Mouse (Mus musculus): ENCODE measurements around the gene Atp6v0e. TPM values are rescaled to one million over a fixed set of nuclear protein-coding genes. Genes with fewer than 3 reads are reported as not detected.

The Atp6v0e gene
- polyA plus RNA-seq, 1 experiment from 2014 or later, result 216 TPM

DNA sequence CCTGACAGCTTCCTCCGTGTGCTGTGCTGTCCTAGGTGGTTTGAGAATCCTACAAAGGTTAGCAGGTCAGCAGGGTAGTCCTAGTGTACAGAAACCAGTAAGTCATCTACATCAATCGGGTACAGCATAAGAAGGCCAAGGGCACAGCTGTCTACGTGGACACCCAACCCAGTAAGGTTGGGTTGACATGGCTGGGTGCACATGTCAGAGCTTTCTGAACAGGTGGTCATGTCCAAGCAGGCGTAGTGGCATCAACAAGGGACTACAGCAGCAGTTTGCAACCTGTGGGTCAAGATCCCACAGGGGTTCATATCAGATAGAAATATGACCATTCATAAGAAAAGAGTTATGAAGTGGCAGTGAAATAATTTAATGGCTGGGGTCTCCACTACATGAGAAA is 2.6 kb downstream of the Atp6v0e start:
- whole genome bisulfite sequencing, result 86% methylated on average over 4 of the region's 4 CpGs
- Histone ChIP-seq H3K9me3 (ENCODE audit: control insufficient read depth, low read length) (peaks cover 4% of the 10 kb centered on the region; the same call in 1 of the 2 replicates), H3K27me3 (replicated peaks; ENCODE audit: control insufficient read depth, insufficient read depth, low read length) (no peaks in the 10 kb centered on the region), H3K4me1 (replicated peaks; ENCODE audit: control insufficient read depth, insufficient read depth, low read length) (no peaks in the 10 kb centered on the region; the same call in 1 of the 2 replicates), H3K27ac (ENCODE audit: low read depth) (no peak overlapping the region), H3K9ac (ENCODE audit: low read length) (no peak overlapping the region), H3K4me3 (ENCODE audit: low read depth, low read length) (no peak overlapping the region), H3K4me2 (ENCODE audit: low read length) (no peak overlapping the region), H3K36me3 (ENCODE audit: control insufficient read depth, insufficient read depth, low read length) (no peaks in the 10 kb centered on the region)
- ATAC-seq (replicated peaks; ENCODE audit: low FRiP score, low TSS enrichment, low read depth), result no peak
- DNase-seq (ENCODE audit: low spot score), result no peak

DNA sequence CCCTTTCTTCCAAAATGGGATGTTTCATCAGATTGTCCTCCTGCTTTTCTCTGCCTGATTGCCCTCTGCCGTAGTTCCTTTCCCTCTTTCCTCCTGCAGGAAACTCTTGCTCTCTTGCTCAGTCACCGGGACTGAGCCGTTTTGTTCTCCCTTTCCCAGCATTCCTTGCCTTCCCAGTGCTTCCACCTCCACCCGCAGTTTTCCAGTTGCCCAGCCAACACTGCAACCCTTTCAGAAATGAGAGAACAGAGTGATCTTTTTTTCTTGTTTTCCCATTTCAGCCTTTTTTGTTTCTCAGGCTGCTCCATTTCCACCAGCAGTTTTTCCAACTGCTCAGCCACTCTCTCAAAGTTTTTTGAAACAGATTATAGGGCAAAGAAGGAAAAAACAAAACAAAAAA is 8.2 kb downstream of the Atp6v0e start:
- Histone ChIP-seq H3K27me3 (replicated peaks; ENCODE audit: control insufficient read depth, insufficient read depth, low read length) (0 out of 2 replicates have a peak, but pooled peaks cover 3% of the 10 kb centered on the region), H3K9me3 (ENCODE audit: control insufficient read depth, low read length) (peaks cover 4% of the 10 kb centered on the region; the same call in 1 of the 2 replicates), H3K9ac (ENCODE audit: low read length) (no peak overlapping the region), H3K4me3 (ENCODE audit: low read depth, low read length) (no peak overlapping the region), H3K4me1 (replicated peaks; ENCODE audit: control insufficient read depth, insufficient read depth, low read length) (peaks cover 3% of the 10 kb centered on the region; the same call in 1 of the 2 replicates), H3K27ac (ENCODE audit: low read depth) (no peak overlapping the region), H3K36me3 (ENCODE audit: control insufficient read depth, insufficient read depth, low read length) (no peaks in the 10 kb centered on the region), H3K4me2 (ENCODE audit: low read length) (no peak overlapping the region)
- ATAC-seq (replicated peaks; ENCODE audit: low FRiP score, low TSS enrichment, low read depth), result no peak
- WGBS, result 53% methylated on average over 4 of the region's 4 CpGs
- DNase-seq (ENCODE audit: low spot score), result no peak

DNA sequence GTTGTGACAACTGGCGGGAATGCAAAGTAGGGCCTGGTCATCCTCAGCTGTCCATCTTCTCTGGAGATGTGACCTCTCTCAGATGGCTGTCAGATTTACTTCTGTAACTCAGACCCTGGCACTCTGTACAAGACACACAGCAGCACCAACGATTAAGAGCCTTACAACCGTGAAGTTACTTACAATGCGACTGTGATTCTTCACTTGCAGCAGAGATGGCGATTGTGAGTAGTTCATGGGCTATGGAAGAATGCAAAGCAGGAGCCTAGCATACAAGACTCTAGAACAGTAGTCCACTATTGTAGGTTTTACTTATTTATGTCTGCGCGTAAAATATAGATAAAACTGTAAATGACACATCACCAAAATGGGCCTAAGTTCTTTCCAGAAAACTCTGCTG is 12.8 kb downstream of the Atp6v0e start:
- DNase-seq (ENCODE audit: low spot score) (no peak), ATAC-seq (replicated peaks; ENCODE audit: low FRiP score, low TSS enrichment, low read depth) (peak; percentile 18; the same call in 1 of the 2 replicates)
- H3K9ac ChIP-seq (ENCODE audit: low read length), result peak overlapping the region; percentile 80
- 24% methylated on average over 7 of the region's 7 CpGs for WGBS
- H3K4me1 ChIP-seq (replicated peaks; ENCODE audit: control insufficient read depth, insufficient read depth, low read length), result peaks cover 12% of the 10 kb centered on the region
- H3K27me3 ChIP-seq (replicated peaks; ENCODE audit: control insufficient read depth, insufficient read depth, low read length), result 0 out of 2 replicates have a peak, but pooled peaks cover 3% of the 10 kb centered on the region
- H3K4me2 ChIP-seq (ENCODE audit: low read length), result peak overlapping the region; percentile 77
- H3K27ac ChIP-seq (ENCODE audit: low read depth), result 0 out of 2 replicates have a peak overlapping the region, but pooled peaks have one; percentile 89
- H3K36me3 ChIP-seq (ENCODE audit: control insufficient read depth, insufficient read depth, low read length), result peaks cover 4% of the 10 kb centered on the region; the same call in 1 of the 2 replicates
- H3K4me3 ChIP-seq (ENCODE audit: low read depth, low read length), result peak overlapping the region; percentile 95
- H3K9me3 ChIP-seq (ENCODE audit: control insufficient read depth, low read length), result no peaks in the 10 kb centered on the region

DNA sequence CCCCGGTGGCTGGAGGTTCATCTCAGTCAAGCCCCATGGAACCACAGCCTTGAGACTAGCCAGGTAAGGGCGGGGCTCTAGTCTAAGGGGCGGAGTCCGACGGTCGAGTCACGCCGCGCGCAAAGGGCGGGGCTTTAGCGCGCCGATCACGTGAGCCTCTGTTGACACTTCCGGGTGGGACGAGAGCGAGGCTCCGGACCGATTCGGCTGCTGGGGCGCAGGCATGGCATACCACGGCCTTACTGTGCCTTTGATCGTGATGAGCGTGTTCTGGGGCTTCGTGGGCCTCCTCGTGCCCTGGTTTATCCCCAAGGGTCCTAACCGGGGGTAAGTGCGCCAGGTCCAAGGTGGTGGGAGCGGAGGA is 13.2 kb downstream of the Atp6v0e start:
- Histone ChIP-seq H3K9me3 (ENCODE audit: control insufficient read depth, low read length) (no peaks in the 10 kb centered on the region), H3K27ac (ENCODE audit: low read depth) (peak overlapping the region; percentile 89), H3K4me2 (ENCODE audit: low read length) (peak overlapping the region; percentile 77), H3K4me1 (replicated peaks; ENCODE audit: control insufficient read depth, insufficient read depth, low read length) (peaks cover 12% of the 10 kb centered on the region), H3K9ac (ENCODE audit: low read length) (peak overlapping the region; percentile 80), H3K4me3 (ENCODE audit: low read depth, low read length) (peak overlapping the region; percentile 95), H3K27me3 (replicated peaks; ENCODE audit: control insufficient read depth, insufficient read depth, low read length) (0 out of 2 replicates have a peak, but pooled peaks cover 3% of the 10 kb centered on the region), H3K36me3 (ENCODE audit: control insufficient read depth, insufficient read depth, low read length) (peaks cover 4% of the 10 kb centered on the region; the same call in 1 of the 2 replicates)
- WGBS, result 1% methylated on average over 30 of the region's 30 CpGs
- peak; percentile 94 for ATAC-seq (replicated peaks; ENCODE audit: low FRiP score, low TSS enrichment, low read depth)
- DNase-seq (ENCODE audit: low spot score), result peak; percentile 95

DNA sequence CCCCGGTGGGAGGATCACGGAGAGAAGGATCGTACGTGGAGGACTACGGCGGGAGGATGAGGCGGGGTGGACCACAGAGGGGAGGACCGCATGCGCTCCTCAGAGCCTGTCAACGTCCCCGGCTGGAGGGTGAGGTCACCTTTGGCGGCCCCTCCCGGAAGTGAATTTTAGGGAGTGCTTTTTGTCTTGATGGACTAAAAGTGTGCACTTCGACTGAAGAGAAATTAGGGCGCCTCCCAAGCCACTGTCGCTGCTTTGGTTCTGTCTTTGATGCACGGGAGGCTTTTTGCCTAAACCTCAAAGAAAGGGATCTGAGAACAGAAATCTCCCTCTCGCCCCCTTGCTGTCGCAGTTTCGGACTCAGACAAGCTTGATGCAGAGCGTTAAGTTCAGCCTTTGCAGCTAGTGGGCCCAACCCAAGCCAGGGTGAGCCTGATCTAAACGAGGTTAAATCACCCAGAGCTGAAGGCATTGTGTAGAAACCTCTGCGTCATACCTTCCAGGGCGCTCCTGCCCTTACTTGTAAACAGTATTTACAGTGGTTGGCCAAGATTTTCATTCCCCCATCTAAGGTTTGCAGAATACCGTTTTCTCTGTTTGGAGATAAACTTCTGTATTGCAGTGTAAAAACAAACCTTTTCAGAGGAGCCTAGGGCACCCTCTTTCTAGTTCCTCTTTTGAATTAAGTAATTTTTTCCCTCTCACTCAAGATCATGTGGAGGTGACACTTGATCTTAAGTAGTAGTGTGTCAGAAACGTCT is 13.8 kb downstream of the Atp6v0e start:
- WGBS, result 2% methylated on average over 26 of the region's 26 CpGs
- ATAC-seq (replicated peaks; ENCODE audit: low FRiP score, low TSS enrichment, low read depth) (peak; percentile 92), DNase-seq (ENCODE audit: low spot score) (no peak)
- Histone ChIP-seq H3K9me3 (ENCODE audit: control insufficient read depth, low read length) (no peaks in the 10 kb centered on the region), H3K4me2 (ENCODE audit: low read length) (peak overlapping the region; percentile 77), H3K4me1 (replicated peaks; ENCODE audit: control insufficient read depth, insufficient read depth, low read length) (peaks cover 12% of the 10 kb centered on the region), H3K36me3 (ENCODE audit: control insufficient read depth, insufficient read depth, low read length) (peaks cover 4% of the 10 kb centered on the region; the same call in 1 of the 2 replicates), H3K9ac (ENCODE audit: low read length) (peak overlapping the region; percentile 80), H3K27me3 (replicated peaks; ENCODE audit: control insufficient read depth, insufficient read depth, low read length) (0 out of 2 replicates have a peak, but pooled peaks cover 3% of the 10 kb centered on the region), H3K27ac (ENCODE audit: low read depth) (peak overlapping the region; percentile 89), H3K4me3 (ENCODE audit: low read depth, low read length) (peak overlapping the region; percentile 95)

DNA sequence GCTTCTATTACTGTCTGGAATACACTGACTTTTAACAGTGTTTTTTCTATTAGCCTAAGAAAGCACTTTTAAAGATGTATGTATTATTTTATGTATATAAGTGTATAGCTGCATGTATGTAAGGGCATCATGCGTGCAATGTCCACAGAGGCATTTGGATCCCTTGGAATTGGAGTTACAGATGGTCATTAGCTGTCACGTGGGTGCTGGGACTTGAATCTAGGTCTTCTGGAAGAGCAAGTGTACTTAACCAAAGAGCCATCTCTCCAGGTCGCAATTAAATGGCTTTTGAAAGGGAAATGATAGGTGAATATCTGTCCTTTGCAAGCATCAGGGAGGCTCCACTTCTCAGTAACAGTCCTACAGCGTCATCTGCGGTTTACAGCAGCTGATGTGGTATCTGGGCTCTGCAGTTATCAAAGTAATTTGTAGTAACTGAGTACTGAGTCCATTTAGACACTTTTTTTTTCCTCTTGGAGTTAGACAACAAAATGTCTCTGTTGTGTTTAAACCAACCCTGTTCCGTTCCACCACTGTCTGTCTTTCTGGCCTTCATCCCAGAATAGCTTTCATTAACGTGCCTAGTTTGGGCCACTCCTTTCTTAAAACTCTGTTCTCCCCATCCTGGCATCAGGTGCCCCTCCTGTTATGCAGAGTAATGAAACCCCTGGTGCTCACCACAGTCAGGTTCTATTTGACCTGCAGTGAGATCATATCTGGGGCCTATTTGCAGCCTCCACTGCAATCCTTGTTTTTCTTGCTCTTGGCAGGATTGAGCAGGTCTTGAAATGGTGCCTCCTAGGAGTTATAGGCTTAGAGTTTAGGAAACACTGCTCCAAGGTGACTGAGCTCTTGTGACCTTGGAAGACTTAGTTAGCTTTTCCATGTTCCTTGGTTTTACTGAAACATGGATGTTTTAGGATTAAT is 14.9 kb downstream of the Atp6v0e start:
- Histone ChIP-seq H3K9me3 (ENCODE audit: control insufficient read depth, low read length) (no peaks in the 10 kb centered on the region), H3K4me1 (replicated peaks; ENCODE audit: control insufficient read depth, insufficient read depth, low read length) (peaks cover 12% of the 10 kb centered on the region), H3K4me2 (ENCODE audit: low read length) (peak overlapping the region; percentile 77; the same call in 1 of the 2 replicates), H3K27ac (ENCODE audit: low read depth) (no peak overlapping the region), H3K9ac (ENCODE audit: low read length) (no peak overlapping the region), H3K27me3 (replicated peaks; ENCODE audit: control insufficient read depth, insufficient read depth, low read length) (0 out of 2 replicates have a peak, but pooled peaks cover 3% of the 10 kb centered on the region), H3K4me3 (ENCODE audit: low read depth, low read length) (no peak overlapping the region), H3K36me3 (ENCODE audit: control insufficient read depth, insufficient read depth, low read length) (peaks cover 6% of the 10 kb centered on the region; the same call in 1 of the 2 replicates)
- WGBS, result 85% methylated on average over 7 of the region's 7 CpGs
- ATAC-seq (replicated peaks; ENCODE audit: low FRiP score, low TSS enrichment, low read depth) (no peak), DNase-seq (ENCODE audit: low spot score) (no peak)

DNA sequence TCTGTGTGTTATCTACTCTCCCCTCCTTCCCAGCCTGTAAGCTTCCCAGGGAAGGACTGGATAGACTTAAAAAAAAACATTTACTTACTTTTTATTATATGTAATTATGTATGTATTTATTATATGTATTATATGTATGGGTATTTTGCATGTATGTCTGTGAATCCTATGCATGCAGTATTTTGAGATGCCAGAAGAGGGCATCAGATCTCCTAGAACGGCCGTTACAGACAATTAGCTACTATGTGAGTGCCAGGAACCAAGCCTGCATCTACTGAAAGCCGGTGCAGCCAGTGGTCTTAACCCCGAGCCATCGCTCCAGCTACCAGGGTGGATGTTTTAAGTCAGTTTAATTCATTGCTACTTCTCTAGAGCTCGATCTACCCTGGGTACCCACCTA is 18.2 kb downstream of the Atp6v0e start:
- DNase-seq (ENCODE audit: low spot score) (no peak), ATAC-seq (replicated peaks; ENCODE audit: low FRiP score, low TSS enrichment, low read depth) (no peak)
- no peaks in the 10 kb centered on the region for H3K27me3 ChIP-seq (replicated peaks; ENCODE audit: control insufficient read depth, insufficient read depth, low read length)
- peaks cover 9% of the 10 kb centered on the region for H3K4me1 ChIP-seq (replicated peaks; ENCODE audit: control insufficient read depth, insufficient read depth, low read length)
- H3K9me3 ChIP-seq (ENCODE audit: control insufficient read depth, low read length), result no peaks in the 10 kb centered on the region
- H3K9ac ChIP-seq (ENCODE audit: low read length), result no peak overlapping the region
- WGBS, result 93% methylated on average over 6 of the region's 6 CpGs
- no peak overlapping the region for H3K4me2 ChIP-seq (ENCODE audit: low read length)
- H3K36me3 ChIP-seq (ENCODE audit: control insufficient read depth, insufficient read depth, low read length), result peaks cover 19% of the 10 kb centered on the region; the same call in 1 of the 2 replicates
- H3K27ac ChIP-seq (ENCODE audit: low read depth), result no peak overlapping the region
- no peak overlapping the region for H3K4me3 ChIP-seq (ENCODE audit: low read depth, low read length)

DNA sequence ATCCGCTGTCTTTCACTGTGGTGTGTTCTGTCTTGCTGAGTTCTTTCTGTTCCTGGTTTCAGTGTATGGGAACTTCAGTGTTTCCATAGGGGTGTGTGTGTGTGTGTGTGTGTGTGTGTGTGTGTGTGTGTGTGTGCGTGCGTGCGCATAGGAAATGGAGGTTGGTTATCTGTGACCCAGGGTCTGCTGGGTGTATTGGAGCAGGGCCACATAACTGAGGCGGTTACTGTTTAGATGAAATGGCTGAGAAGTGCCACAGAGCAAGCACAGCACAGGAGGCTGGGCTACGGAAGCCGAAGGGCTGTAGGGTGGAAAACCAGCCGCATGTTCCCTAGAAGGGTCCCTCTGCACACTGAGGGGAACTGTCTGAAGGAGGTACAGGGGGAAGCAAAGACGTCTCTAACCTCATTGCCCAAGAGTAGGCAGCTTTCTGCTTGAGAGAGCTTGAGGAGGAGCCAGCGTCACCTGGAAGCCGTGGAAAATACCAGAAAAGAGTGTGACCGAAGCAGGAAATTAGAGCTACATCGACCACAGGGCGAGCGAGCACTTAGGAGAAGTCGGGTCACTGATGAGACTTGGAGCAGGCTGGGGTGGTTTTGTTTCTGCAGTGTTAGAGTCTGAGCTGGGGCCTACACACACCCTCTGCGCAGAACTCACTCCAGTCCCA is 23.4 kb downstream of the Atp6v0e start:
- 89% methylated on average over 17 of the region's 17 CpGs for WGBS
- Histone ChIP-seq H3K9ac (ENCODE audit: low read length) (no peak overlapping the region), H3K4me2 (ENCODE audit: low read length) (no peak overlapping the region), H3K27ac (ENCODE audit: low read depth) (no peak overlapping the region), H3K27me3 (replicated peaks; ENCODE audit: control insufficient read depth, insufficient read depth, low read length) (no peaks in the 10 kb centered on the region), H3K4me3 (ENCODE audit: low read depth, low read length) (no peak overlapping the region), H3K36me3 (ENCODE audit: control insufficient read depth, insufficient read depth, low read length) (peaks cover 15% of the 10 kb centered on the region; the same call in 1 of the 2 replicates), H3K9me3 (ENCODE audit: control insufficient read depth, low read length) (no peaks in the 10 kb centered on the region), H3K4me1 (replicated peaks; ENCODE audit: control insufficient read depth, insufficient read depth, low read length) (no peaks in the 10 kb centered on the region; the same call in 1 of the 2 replicates)
- ATAC-seq (replicated peaks; ENCODE audit: low FRiP score, low TSS enrichment, low read depth) (no peak), DNase-seq (ENCODE audit: low spot score) (no peak)
